Mouse (Mus musculus) gastrocnemius, adult 8-10 months (tissue): ENCODE data around the gene Phykpl. TPM values are rescaled to one million over a fixed set of nuclear protein-coding genes. Genes with fewer than 3 reads are reported as not detected.

Source experiments
- DNase-seq, 2 experiments: peaks; one replicate each; pipeline ENCODE4 v3.0.0; 2022; ENCODE audit warnings: low spot score in 2 of 2
- total RNA-seq, 4 experiments: library from RNA; stranded (reverse); gene quantifications; 2 replicates each; pipeline ENCODE4 v1.2.4; 2022

Gene Phykpl
- total RNA-seq, 4 experiments from 2014 or later, result 9.4 to 13.5 (median 12.8) TPM

GRCm38 (mm10) chr11:51643202-51643601 is 58.6 kb downstream of the Phykpl start:
- no peak for DNase-seq

GRCm38 (mm10) chr11:51643761-51644160 is 59.2 kb downstream of the Phykpl start:
- no peak for DNase-seq

- no peak for DNase-seq
These were observed 59.7 kb downstream of the Phykpl start for GRCm38 (mm10) chr11:51644217-51644616.

GRCm38 (mm10) chr11:51645293-51645692 is 60.7 kb downstream of the Phykpl start:
- DNase-seq, result no peak

GRCm38 (mm10) chr11:51646245-51646644 is 61.7 kb downstream of the Phykpl start:
- no peak for DNase-seq

- DNase-seq, result no peak
These were observed 62.5 kb downstream of the Phykpl start for GRCm38 (mm10) chr11:51646751-51647667.

GRCm38 (mm10) chr11:51648566-51648965 is 64.0 kb downstream of the Phykpl start:
- DNase-seq, result no peak

GRCm38 (mm10) chr11:51649111-51649888 is 64.7 kb downstream of the Phykpl start:
- DNase-seq, result no peak

- DNase-seq, result no peak
These were observed 65.3 kb downstream of the Phykpl start for GRCm38 (mm10) chr11:51649889-51650199.

GRCm38 (mm10) chr11:51650261-51650660 is 65.7 kb downstream of the Phykpl start:
- DNase-seq, result no peak

GRCm38 (mm10) chr11:51650691-51651515 is 66.3 kb downstream of the Phykpl start, which contains the start of the genes N4bp3 and D930048N14Rik:
Gene N4bp3, minus strand, starts transcription at chr11:51650842.
Gene D930048N14Rik, plus strand, starts transcription at chr11:51650954.
- DNase-seq, result no peak

GRCm38 (mm10) chr11:51652889-51653418 is 68.4 kb downstream of the Phykpl start:
- no peak for DNase-seq

- no peak for DNase-seq
These were observed 69.2 kb downstream of the Phykpl start for GRCm38 (mm10) chr11:51653736-51654135.

Other genes starting within 250 kb of the Phykpl start
- gene Hnrnpab, start 22.1 kb downstream of the Phykpl start, total RNA-seq, result 100 to 1,000 TPM in 2 of 4 experiments, 10 to 100 TPM in 2; 91.0 to 116 (median 101) TPM
- gene Nhp2, start 35.0 kb downstream of the Phykpl start, total RNA-seq, result 10 to 100 TPM; 23.0 to 28.1 (median 25.8) TPM
- 10 to 100 TPM; 10.5 to 13.0 (median 12.3) TPM for gene Rmnd5b, start 51.1 kb downstream of the Phykpl start, total RNA-seq
- gene N4bp3, start 66.1 kb downstream of the Phykpl start, total RNA-seq, result 1 to 10 TPM; 2.0 to 3.1 (median 2.5) TPM
- gene D930048N14Rik, start 66.2 kb downstream of the Phykpl start, total RNA-seq, result under 1 TPM in 3 of 4 experiments, not detected in 1; 0.15 to 0.19 (median 0.19) TPM
- gene 0610009B22Rik, start 104.1 kb downstream of the Phykpl start, total RNA-seq, result 10 to 100 TPM; 45.1 to 53.9 (median 49.0) TPM
- gene Sec24a, start 178.9 kb downstream of the Phykpl start, total RNA-seq, result 10 to 100 TPM; 34.7 to 51.4 (median 36.2) TPM
- gene Sar1b, start 178.9 kb downstream of the Phykpl start, total RNA-seq, result 100 to 1,000 TPM; 497 to 597 (median 580) TPM